Mouse (Mus musculus) thymus, postnatal 4 days (tissue): Measurements from ENCODE around the gene Kmt2d.

ENCODE experiments used
- DNase-seq: peaks from one replicate; pipeline ENCODE4 v3.0.0; 2021

The Kmt2d gene

GRCm38 (mm10) chr15:98886667-98887387 is 15.8 kb upstream of the Kmt2d start:
- DNase-seq = no peak

GRCm38 (mm10) chr15:98884106-98884505 is 13.1 kb upstream of the Kmt2d start:
- DNase-seq = no peak

- no peak for DNase-seq
These were observed 12.7 kb upstream of the Kmt2d start for GRCm38 (mm10) chr15:98883661-98884060.

GRCm38 (mm10) chr15:98881656-98882008 is 10.6 kb upstream of the Kmt2d start:
- no peak for DNase-seq

- peak; percentile 89 for DNase-seq
These were observed 10.1 kb upstream of the Kmt2d start for GRCm38 (mm10) chr15:98880978-98881655.

- peak; percentile 69 for DNase-seq
These were observed 6.3 kb upstream of the Kmt2d start for GRCm38 (mm10) chr15:98877331-98877730.

GRCm38 (mm10) chr15:98871916-98872888 is 1.2 kb upstream of the Kmt2d start:
- peak; percentile 93 for DNase-seq

- DNase-seq = peak; percentile 59
These were observed 580 bp downstream of the Kmt2d start for GRCm38 (mm10) chr15:98870179-98871069.

- no peak for DNase-seq
These were observed 1.4 kb downstream of the Kmt2d start for GRCm38 (mm10) chr15:98869342-98870178.

- no peak for DNase-seq
These were observed 2.5 kb downstream of the Kmt2d start for GRCm38 (mm10) chr15:98868346-98869063.

- peak; percentile 68 for DNase-seq
These were observed 3.7 kb downstream of the Kmt2d start for GRCm38 (mm10) chr15:98867321-98867720.

- DNase-seq = no peak
These were observed 4.5 kb downstream of the Kmt2d start for GRCm38 (mm10) chr15:98866501-98866900.

GRCm38 (mm10) chr15:98865771-98866170 is 5.2 kb downstream of the Kmt2d start:
- DNase-seq = no peak

GRCm38 (mm10) chr15:98864951-98865350 is 6.1 kb downstream of the Kmt2d start:
- no peak for DNase-seq

GRCm38 (mm10) chr15:98863451-98863958 is 7.5 kb downstream of the Kmt2d start:
- no peak for DNase-seq

GRCm38 (mm10) chr15:98861701-98862410 is 9.1 kb downstream of the Kmt2d start:
- peak; percentile 21 for DNase-seq

- DNase-seq = no peak
These were observed 10.1 kb downstream of the Kmt2d start for GRCm38 (mm10) chr15:98860921-98861320.

GRCm38 (mm10) chr15:98859319-98860043 is 11.5 kb downstream of the Kmt2d start:
- no peak for DNase-seq

- no peak for DNase-seq
These were observed 16.8 kb downstream of the Kmt2d start for GRCm38 (mm10) chr15:98854214-98854613.
